Mouse (Mus musculus) liver, adult 2 months (tissue): ENCODE results near the gene 1700029I15Rik. TPM values are rescaled to one million over a fixed set of nuclear protein-coding genes. Genes with fewer than 3 reads are reported as not detected.

Source experiments
- DNase-seq: peaks from one replicate; pipeline ENCODE4 v3.0.0-alpha.2; 2011; ENCODE audit warnings: low read depth, low spot score; ENCODE audit errors: extremely low read depth
- H3K27ac ChIP-seq: fragments of 200-500 bp; replicated peaks from 2 replicates; pipeline ENCODE4 v1.5.1; 2012; ENCODE audit warnings: low read depth, mild to moderate bottlenecking, control low read depth, inconsistent platforms, low read length; ENCODE audit not compliant: insufficient read depth
- H3K27me3 ChIP-seq: fragments of 200-500 bp; 2 replicates; pipeline ENCODE4 v1.6.1; 2012; ENCODE audit warnings: mild to moderate bottlenecking, moderate library complexity, low read length, inconsistent platforms; ENCODE audit not compliant: control insufficient read depth, insufficient read depth
- H3K36me3 ChIP-seq: fragments of 200-500 bp; 2 replicates; pipeline ENCODE4 v1.6.1; 2012; ENCODE audit warnings: low read length, inconsistent platforms; ENCODE audit not compliant: control insufficient read depth, insufficient read depth
- H3K4me1 ChIP-seq: fragments of 200-500 bp; 2 replicates; pipeline ENCODE4 v1.6.1; 2011; ENCODE audit warnings: low read length; ENCODE audit not compliant: control insufficient read depth, insufficient read depth
- H3K4me3 ChIP-seq: fragments of 200-500 bp; 2 replicates; pipeline ENCODE4 v1.5.1; 2011; ENCODE audit warnings: low read depth, mild to moderate bottlenecking, control low read depth, low read length, moderate library complexity; ENCODE audit not compliant: insufficient read depth
- H3K79me2 ChIP-seq: fragments of 200-500 bp; 2 replicates; pipeline ENCODE4 v1.6.1; 2012; ENCODE audit warnings: inconsistent platforms, mild to moderate bottlenecking, low read length, moderate library complexity; ENCODE audit not compliant: control insufficient read depth, insufficient read depth
- H3K9ac ChIP-seq: fragments of 200-500 bp; 2 replicates; pipeline ENCODE4 v1.6.1; 2012; ENCODE audit warnings: low read depth, mild to moderate bottlenecking, control low read depth, inconsistent platforms, low read length
- CTCF ChIP-seq: fragments of 200-500 bp; IDR thresholded peaks from 2 replicates; pipeline ENCODE4 v1.5.1; 2011; ENCODE audit warnings: low read depth, low read length, control low read depth
- POLR2A ChIP-seq: fragments of 200-500 bp; IDR thresholded peaks from 2 replicates; pipeline ENCODE4 v1.6.1; 2011; ENCODE audit warnings: low read length, control low read depth; ENCODE audit not compliant: insufficient read depth; ENCODE audit errors: extremely low read depth
- WGBS: fragments of 180-500 bp; shearing (Covaris S2); methylation state at CpG from one replicate; pipeline ENCODE4 v1.1.7; 2018; 5-methylcytosine and 5-hydroxymethylcytosine counted together
- polyA plus RNA-seq: library from polyadenylated mRNA; depleted of rRNA; stranded (reverse); fragments of >200 nt; gene quantifications from 2 replicates; pipeline ENCODE4 v1.2.3, GENCODE M21; 2012
- total RNA-seq: library from RNA; depleted of rRNA; stranded (reverse); fragments of >200 nt; gene quantifications from 2 replicates; pipeline ENCODE4 v1.2.3, GENCODE M21; 2014

1700029I15Rik gene
- total and polyA plus RNA-seq, 2 experiments = 1.3 to 3.3 TPM

GRCm38 (mm10) chr2:92427882-92428281 is 45.5 kb downstream of the 1700029I15Rik start:
- Histone ChIP-seq H3K27me3 (no peaks in the 10 kb centered on the region), H3K27ac (peak overlapping the region; percentile 51), H3K9ac (0 out of 2 replicates have a peak overlapping the region, but pooled peaks have one; percentile 5), H3K4me1 (peaks cover 39% of the 10 kb centered on the region), H3K79me2 (peaks cover 18% of the 10 kb centered on the region), H3K36me3 (peaks cover 10% of the 10 kb centered on the region; the same call in 1 of the 2 replicates), H3K4me3 (no peak overlapping the region)
- WGBS = 16% methylated on average over 6 of the region's 6 CpGs
- TF ChIP-seq POLR2A (no peak), CTCF (no peak)
- peak; percentile 93 for DNase-seq

- peaks cover 20% of the 10 kb centered on the region for H3K79me2 ChIP-seq
- no peak for DNase-seq
- peaks cover 8% of the 10 kb centered on the region; the same call in 1 of the 2 replicates for H3K36me3 ChIP-seq
- H3K4me3 ChIP-seq = no peak overlapping the region
- H3K9ac ChIP-seq = no peak overlapping the region
- H3K27me3 ChIP-seq = no peaks in the 10 kb centered on the region
- H3K27ac ChIP-seq = no peak overlapping the region
- 73% methylated on average over 2 of the region's 2 CpGs for WGBS
- peaks cover 23% of the 10 kb centered on the region for H3K4me1 ChIP-seq
- TF ChIP-seq POLR2A (no peak), CTCF (no peak)
Observed at GRCm38 (mm10) chr2:92430089-92430488, 47.8 kb downstream of the 1700029I15Rik start.

- 39% methylated on average over 21 of the region's 21 CpGs for WGBS
- peak overlapping the region; percentile 84 for H3K9ac ChIP-seq
- DNase-seq = peak; percentile 72
- peaks cover 19% of the 10 kb centered on the region for H3K4me1 ChIP-seq
- TF ChIP-seq POLR2A (no peak), CTCF (no peak)
- H3K79me2 ChIP-seq = peaks cover 20% of the 10 kb centered on the region
- H3K4me3 ChIP-seq = peak overlapping the region; percentile 76
- H3K36me3 ChIP-seq = peaks cover 3% of the 10 kb centered on the region; the same call in 1 of the 2 replicates
- H3K27me3 ChIP-seq = no peaks in the 10 kb centered on the region
- H3K27ac ChIP-seq = peak overlapping the region; percentile 96
Observed at GRCm38 (mm10) chr2:92430723-92431541, 48.6 kb downstream of the 1700029I15Rik start.

GRCm38 (mm10) chr2:92431611-92432179 is 49.4 kb downstream of the 1700029I15Rik start:
- Histone ChIP-seq H3K27me3 (no peaks in the 10 kb centered on the region), H3K4me1 (peaks cover 19% of the 10 kb centered on the region), H3K36me3 (no peaks in the 10 kb centered on the region), H3K79me2 (peaks cover 20% of the 10 kb centered on the region), H3K9ac (peak overlapping the region; percentile 84), H3K27ac (peak overlapping the region; percentile 96), H3K4me3 (peak overlapping the region; percentile 76)
- peak; percentile 61 for DNase-seq
- WGBS = 23% methylated on average over 11 of the region's 11 CpGs
- no peak for TF ChIP-seq POLR2A
- no peak for TF ChIP-seq CTCF

- Histone ChIP-seq H3K36me3 (no peaks in the 10 kb centered on the region), H3K79me2 (peaks cover 20% of the 10 kb centered on the region), H3K27me3 (no peaks in the 10 kb centered on the region), H3K4me3 (peak overlapping the region; percentile 84), H3K4me1 (peaks cover 22% of the 10 kb centered on the region), H3K27ac (peak overlapping the region; percentile 96), H3K9ac (peak overlapping the region; percentile 95)
- no peak for TF ChIP-seq CTCF
- no peak for TF ChIP-seq POLR2A
- 9% methylated on average over 17 of the region's 17 CpGs for WGBS
- peak; percentile 94 for DNase-seq
Observed at GRCm38 (mm10) chr2:92432299-92433295, 50.3 kb downstream of the 1700029I15Rik start.
